Mouse (Mus musculus) embryonic facial prominence, embryonic 13.5 days (tissue): Measurements from ENCODE around the gene Pttg1ip. TPM values are rescaled to one million over a fixed set of nuclear protein-coding genes. Genes with fewer than 3 reads are reported as not detected.

Experiments
- ATAC-seq: fragments of 200-750 bp; cut with Nextera tagmentation; 2 replicates; pipeline ENCODE4 v1.8.0; 2017; ENCODE audit warnings: low read depth; ENCODE audit not compliant: insufficient number of reproducible peaks, insufficient read depth, low FRiP score, low TSS enrichment
- H3K27ac ChIP-seq: fragments of 300-500 bp; sonication (generic); 2 replicates; pipeline ENCODE4 v1.5.1; 2015; ENCODE audit warnings: moderate library complexity, mild to moderate bottlenecking, inconsistent platforms
- H3K27me3 ChIP-seq: fragments of 300-500 bp; sonication (generic); 2 replicates; pipeline ENCODE4 v1.6.1; 2015; ENCODE audit warnings: mild to moderate bottlenecking, inconsistent platforms
- H3K36me3 ChIP-seq: fragments of 300-500 bp; sonication (generic); 2 replicates; pipeline ENCODE4 v1.6.1; 2015; ENCODE audit warnings: mild to moderate bottlenecking, inconsistent platforms
- H3K4me1 ChIP-seq: fragments of 300-500 bp; sonication (generic); 2 replicates; pipeline ENCODE4 v1.6.1; 2015; ENCODE audit warnings: inconsistent platforms
- H3K4me2 ChIP-seq: fragments of 300-500 bp; sonication (generic); 2 replicates; pipeline ENCODE4 v1.6.1; 2015; ENCODE audit warnings: moderate library complexity, mild to moderate bottlenecking, inconsistent platforms
- H3K4me3 ChIP-seq: fragments of 300-500 bp; sonication (generic); 2 replicates; pipeline ENCODE4 v1.5.1; 2015; ENCODE audit warnings: mild to moderate bottlenecking, inconsistent platforms
- H3K9ac ChIP-seq: fragments of 300-500 bp; sonication (generic); 2 replicates; pipeline ENCODE4 v1.6.1; 2015; ENCODE audit warnings: mild to moderate bottlenecking, inconsistent platforms
- H3K9me3 ChIP-seq: fragments of 300-500 bp; sonication (generic); 2 replicates; pipeline ENCODE4 v1.6.1; 2016; ENCODE audit warnings: inconsistent platforms
- WGBS: fragments of 180-500 bp; shearing (Covaris S2); methylation state at CpG from one replicate; pipeline ENCODE4 v1.1.7; 2015; ENCODE audit warnings: mixed read lengths; 5-methylcytosine and 5-hydroxymethylcytosine counted together
- polyA plus RNA-seq: library from polyadenylated mRNA; unstranded; fragments of >200 nt; fragmentation: Nextera tagmentation; extraction: Ambion mirVana; gene quantifications from 2 replicates; pipeline ENCODE4 v1.2.1, GENCODE M21; 2015

Gene Pttg1ip
- polyA plus RNA-seq, 1 experiment from 2014 or later: 104 TPM

DNA sequence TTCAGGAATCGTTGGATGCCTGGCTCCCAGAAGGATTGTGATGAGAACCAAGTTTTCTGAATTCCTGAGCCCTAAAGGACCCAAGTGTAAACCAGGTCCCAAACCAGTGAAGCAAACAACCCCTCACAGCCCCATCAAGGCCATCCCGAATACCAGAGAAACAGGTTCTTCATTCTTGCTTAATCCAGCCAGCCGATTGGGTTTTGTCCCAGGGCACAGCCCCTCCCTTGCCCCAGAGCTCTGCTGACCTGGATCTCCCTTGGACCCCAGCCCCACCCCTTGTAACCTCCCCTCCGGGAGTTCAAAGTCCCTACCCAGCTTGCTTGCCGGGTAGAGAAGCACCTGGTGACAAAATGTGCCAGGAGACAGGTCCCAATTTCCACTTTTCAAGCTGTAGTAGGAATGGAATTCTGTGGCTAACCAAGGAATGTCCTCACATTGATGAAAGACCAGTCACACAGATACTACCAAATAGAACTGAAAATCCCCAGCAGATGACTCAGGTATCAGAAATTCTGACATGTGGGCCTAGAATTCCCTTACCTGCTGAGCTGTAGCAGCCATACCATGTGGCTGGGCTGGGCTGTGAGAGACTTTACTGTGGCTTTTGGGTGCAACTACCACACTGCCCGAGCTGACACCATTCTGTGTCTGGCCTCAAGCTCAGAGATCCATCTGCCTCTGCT is 11.4 kb upstream of the Pttg1ip start:
- no peak overlapping the region for H3K4me2 ChIP-seq
- no peak for ATAC-seq
- WGBS: 45% methylated on average over 6 of the region's 6 CpGs

DNA sequence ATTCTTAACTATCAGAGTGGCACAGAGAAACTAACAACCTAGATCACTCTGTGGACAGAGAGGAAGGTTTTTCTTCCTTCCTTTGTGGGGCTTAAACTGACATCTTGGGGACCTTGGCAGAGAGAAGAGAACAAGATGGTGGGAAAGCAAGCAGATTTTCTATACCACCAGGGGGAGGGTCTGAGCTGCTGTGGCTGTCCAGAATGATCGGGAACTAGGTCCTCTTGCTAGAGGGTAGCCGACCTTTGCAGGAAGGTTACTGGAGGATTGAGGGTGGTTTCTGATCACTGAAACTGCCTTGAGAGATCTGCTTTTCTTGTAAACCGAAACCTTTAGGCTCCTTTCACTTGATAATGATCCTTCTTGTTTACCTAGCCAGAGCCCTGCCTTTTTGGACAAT is 9.3 kb upstream of the Pttg1ip start:
- ATAC-seq: no peak
- no peak overlapping the region for H3K4me2 ChIP-seq
- no peaks in the 10 kb centered on the region for H3K36me3 ChIP-seq
- 29% methylated on average over 3 of the region's 3 CpGs for WGBS
- H3K27ac ChIP-seq: no peak overlapping the region
- peaks cover 18% of the 10 kb centered on the region; the same call in 1 of the 2 replicates for H3K4me1 ChIP-seq
- no peaks in the 10 kb centered on the region for H3K9me3 ChIP-seq
- no peaks in the 10 kb centered on the region for H3K27me3 ChIP-seq
- H3K4me3 ChIP-seq: no peak overlapping the region
- no peak overlapping the region for H3K9ac ChIP-seq

More for the DNA sequence above, 11.4 kb upstream of the Pttg1ip start:
- Histone ChIP-seq H3K27ac (peak overlapping the region; percentile 44), H3K4me3 (no peak overlapping the region), H3K9me3 (no peaks in the 10 kb centered on the region), H3K36me3 (no peaks in the 10 kb centered on the region), H3K9ac (no peak overlapping the region), H3K4me1 (peaks cover 18% of the 10 kb centered on the region; the same call in 1 of the 2 replicates), H3K27me3 (no peaks in the 10 kb centered on the region)

GRCm38 (mm10) chr10:77573162-77573561 is 8.4 kb upstream of the Pttg1ip start:
- Histone ChIP-seq H3K4me3 (no peak overlapping the region), H3K9me3 (no peaks in the 10 kb centered on the region), H3K9ac (no peak overlapping the region), H3K27me3 (no peaks in the 10 kb centered on the region), H3K36me3 (no peaks in the 10 kb centered on the region), H3K27ac (no peak overlapping the region), H3K4me1 (peaks cover 18% of the 10 kb centered on the region; the same call in 1 of the 2 replicates), H3K4me2 (no peak overlapping the region)
- WGBS: 87% methylated on average over 1 of the region's 1 CpGs
- no peak for ATAC-seq

DNA sequence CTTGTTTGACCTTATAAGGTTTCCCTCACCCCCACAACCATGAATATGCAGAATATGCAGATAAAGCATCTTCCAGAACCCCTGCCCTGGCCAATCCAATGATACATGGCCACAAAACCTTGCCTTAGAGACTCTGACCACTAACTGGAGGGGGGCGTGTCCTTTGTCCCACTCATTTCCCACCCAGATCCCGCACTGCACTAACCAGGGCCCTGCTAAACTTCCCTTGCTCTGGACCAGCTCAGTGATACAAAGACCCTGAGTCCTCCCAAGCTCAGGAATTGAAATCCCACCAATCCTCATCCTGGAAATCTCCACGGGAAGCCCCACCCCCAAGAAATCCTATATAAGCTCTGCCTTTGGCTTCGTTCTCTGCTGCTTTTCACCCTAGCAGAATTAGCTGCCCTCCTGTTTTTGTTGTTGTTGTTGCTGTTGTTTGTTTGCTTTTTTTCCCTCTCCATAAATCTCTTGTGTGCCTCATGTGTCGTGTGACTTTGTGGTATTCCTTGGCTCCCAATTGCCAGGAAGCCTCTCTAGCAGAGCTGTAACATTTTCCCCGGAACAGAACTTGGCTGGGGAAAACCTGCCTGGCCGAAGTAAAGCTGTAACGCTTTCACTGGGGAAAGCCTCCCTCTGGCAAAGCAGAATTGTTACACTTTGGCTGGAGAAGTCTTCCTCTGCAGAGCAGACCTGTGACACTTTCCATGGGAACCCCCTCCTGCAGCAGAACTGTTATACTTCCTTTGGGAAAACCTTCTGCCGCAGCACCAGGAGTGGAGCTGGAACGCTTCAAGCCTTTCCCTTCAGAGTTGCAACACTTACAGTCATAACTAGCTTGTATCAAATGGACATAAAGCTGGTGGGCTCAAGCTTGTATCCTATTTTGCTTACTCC is 1.2 kb upstream of the Pttg1ip start:
- Histone ChIP-seq H3K4me2 (peak overlapping the region; percentile 91), H3K27me3 (no peaks in the 10 kb centered on the region), H3K9ac (0 out of 2 replicates have a peak overlapping the region, but pooled peaks have one; percentile 92), H3K4me1 (peaks cover 27% of the 10 kb centered on the region), H3K4me3 (no peak overlapping the region), H3K27ac (no peak overlapping the region), H3K36me3 (no peaks in the 10 kb centered on the region; the same call in 1 of the 2 replicates), H3K9me3 (no peaks in the 10 kb centered on the region)
- WGBS: 62% methylated on average over 10 of the region's 10 CpGs
- no peak for ATAC-seq

DNA sequence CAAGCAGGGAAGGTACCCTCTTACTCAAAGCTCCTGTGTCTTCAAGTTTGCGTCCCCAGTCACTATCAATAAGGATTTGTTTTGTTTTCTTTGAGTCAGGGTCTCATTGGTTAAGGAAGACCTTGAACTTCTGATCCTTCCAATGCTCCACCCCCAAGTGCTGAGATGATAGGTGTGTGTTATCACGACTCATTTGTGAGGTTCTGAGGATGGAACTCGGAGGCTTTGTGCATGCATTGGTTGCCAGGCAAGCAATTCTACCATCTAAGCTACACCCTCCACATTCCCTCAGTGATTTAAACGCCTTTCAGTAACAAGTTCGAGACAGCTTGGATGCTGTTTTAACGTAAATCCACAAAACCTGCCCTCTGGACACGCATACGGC is 505 bp upstream of the Pttg1ip start:
- no peak for ATAC-seq

GRCm38 (mm10) chr10:77582285-77582618 is 732 bp downstream of the Pttg1ip start:
- no peak for ATAC-seq

More for the DNA sequence above, 505 bp upstream of the Pttg1ip start:
- Histone ChIP-seq H3K4me3 (peak overlapping the region; percentile 92), H3K36me3 (peaks cover 2% of the 10 kb centered on the region), H3K4me2 (peak overlapping the region; percentile 91), H3K9ac (peak overlapping the region; percentile 92), H3K4me1 (peaks cover 27% of the 10 kb centered on the region), H3K9me3 (no peaks in the 10 kb centered on the region), H3K27me3 (no peaks in the 10 kb centered on the region), H3K27ac (peak overlapping the region; percentile 93)
- WGBS: 8% methylated on average over 8 of the region's 8 CpGs

GRCm38 (mm10) chr10:77583795-77584422 is 2.4 kb downstream of the Pttg1ip start:
- ATAC-seq: no peak
- Histone ChIP-seq H3K4me1 (peaks cover 30% of the 10 kb centered on the region), H3K36me3 (peaks cover 31% of the 10 kb centered on the region), H3K4me3 (no peak overlapping the region), H3K27me3 (no peaks in the 10 kb centered on the region), H3K9ac (no peak overlapping the region), H3K9me3 (no peaks in the 10 kb centered on the region), H3K4me2 (0 out of 2 replicates have a peak overlapping the region, but pooled peaks have one; percentile 14), H3K27ac (no peak overlapping the region)
- 75% methylated on average over 10 of the region's 10 CpGs for WGBS

More at GRCm38 (mm10) chr10:77582285-77582618, 732 bp downstream of the Pttg1ip start:
- WGBS: 8% methylated on average over 8 of the region's 8 CpGs
- H3K4me2 ChIP-seq: peak overlapping the region; percentile 91
- H3K9me3 ChIP-seq: no peaks in the 10 kb centered on the region
- H3K36me3 ChIP-seq: peaks cover 14% of the 10 kb centered on the region
- no peaks in the 10 kb centered on the region for H3K27me3 ChIP-seq
- H3K4me1 ChIP-seq: peaks cover 30% of the 10 kb centered on the region
- H3K4me3 ChIP-seq: peak overlapping the region; percentile 92
- H3K27ac ChIP-seq: 0 out of 2 replicates have a peak overlapping the region, but pooled peaks have one; percentile 93
- peak overlapping the region; percentile 92 for H3K9ac ChIP-seq

GRCm38 (mm10) chr10:77586637-77587036 is 5.1 kb downstream of the Pttg1ip start:
- Histone ChIP-seq H3K4me2 (no peak overlapping the region), H3K4me3 (no peak overlapping the region), H3K27me3 (no peaks in the 10 kb centered on the region), H3K27ac (no peak overlapping the region), H3K4me1 (peaks cover 24% of the 10 kb centered on the region), H3K9me3 (no peaks in the 10 kb centered on the region), H3K36me3 (peaks cover 57% of the 10 kb centered on the region), H3K9ac (no peak overlapping the region)
- WGBS: 95% methylated on average over 3 of the region's 3 CpGs
- no peak for ATAC-seq

DNA sequence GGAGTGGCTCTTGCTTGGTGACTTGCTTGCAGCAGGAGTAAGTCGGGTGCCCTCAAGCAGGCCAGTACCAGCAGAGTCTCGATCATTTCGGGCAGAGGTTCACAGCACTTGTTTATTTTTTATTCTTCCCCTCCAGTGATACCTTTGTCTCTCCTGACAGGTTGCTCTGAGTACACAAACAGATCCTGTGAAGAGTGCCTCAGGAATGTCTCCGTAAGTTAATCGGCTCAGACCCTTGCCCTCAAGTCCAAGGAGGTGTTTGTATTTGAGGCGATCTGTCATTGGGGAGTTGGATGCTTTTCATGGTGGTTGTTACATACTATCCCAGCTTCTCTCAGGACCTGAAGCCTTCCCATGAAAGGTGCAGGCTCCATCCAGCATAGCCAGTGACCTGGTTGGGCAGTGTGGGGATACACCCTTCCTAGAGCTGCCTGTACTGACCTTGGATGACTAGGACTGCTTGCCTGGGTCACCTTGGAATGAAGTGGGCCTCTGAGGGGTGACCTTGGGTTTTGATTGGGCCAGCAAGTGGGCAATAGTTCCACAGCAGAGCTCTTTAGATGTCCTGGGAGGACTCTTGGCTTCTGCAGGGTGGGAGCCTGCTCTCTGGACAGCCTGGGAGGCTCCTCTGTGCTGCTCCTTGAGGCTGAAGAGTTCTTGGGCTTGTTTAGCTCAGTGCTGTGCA is 5.7 kb downstream of the Pttg1ip start:
- Histone ChIP-seq H3K4me1 (peaks cover 22% of the 10 kb centered on the region), H3K9me3 (no peaks in the 10 kb centered on the region), H3K9ac (peak overlapping the region; percentile 46; the same call in 1 of the 2 replicates), H3K4me3 (no peak overlapping the region), H3K4me2 (no peak overlapping the region), H3K27me3 (no peaks in the 10 kb centered on the region), H3K36me3 (peaks cover 61% of the 10 kb centered on the region), H3K27ac (no peak overlapping the region)
- 88% methylated on average over 6 of the region's 6 CpGs for WGBS
- no peak for ATAC-seq

DNA sequence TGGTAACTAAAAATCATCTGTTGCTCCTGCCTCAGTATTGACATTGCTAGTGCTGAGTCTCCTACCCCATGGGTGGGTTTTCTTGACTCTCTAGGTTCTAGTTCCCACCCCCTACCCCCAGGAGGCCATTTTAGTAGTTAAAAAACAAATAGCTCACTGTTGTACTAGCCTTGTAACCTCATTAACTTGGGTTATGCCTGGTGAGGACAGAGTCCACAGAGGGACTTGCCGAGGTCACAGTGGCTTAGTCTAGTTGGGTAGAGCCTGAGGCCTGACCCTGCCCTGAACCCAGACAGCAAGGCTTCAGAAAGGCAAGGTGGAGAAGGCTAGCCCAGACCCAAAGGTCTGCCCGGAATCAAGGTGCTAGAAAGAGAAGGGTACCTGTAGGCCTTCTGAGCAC is 6.5 kb downstream of the Pttg1ip start:
- Histone ChIP-seq H3K4me2 (no peak overlapping the region), H3K9ac (peak overlapping the region; percentile 46; the same call in 1 of the 2 replicates), H3K36me3 (peaks cover 69% of the 10 kb centered on the region), H3K9me3 (no peaks in the 10 kb centered on the region), H3K27me3 (no peaks in the 10 kb centered on the region), H3K27ac (no peak overlapping the region), H3K4me3 (no peak overlapping the region), H3K4me1 (peaks cover 14% of the 10 kb centered on the region)
- 87% methylated on average over 2 of the region's 2 CpGs for WGBS
- no peak for ATAC-seq

GRCm38 (mm10) chr10:77589117-77589516 is 7.6 kb downstream of the Pttg1ip start:
- WGBS: 78% methylated on average over 7 of the region's 7 CpGs
- Histone ChIP-seq H3K4me3 (no peak overlapping the region), H3K27me3 (no peaks in the 10 kb centered on the region), H3K4me1 (0 out of 2 replicates have a peak, but pooled peaks cover 3% of the 10 kb centered on the region), H3K9me3 (no peaks in the 10 kb centered on the region), H3K4me2 (no peak overlapping the region), H3K36me3 (peaks cover 80% of the 10 kb centered on the region), H3K27ac (no peak overlapping the region), H3K9ac (0 out of 2 replicates have a peak overlapping the region, but pooled peaks have one; percentile 11)
- no peak for ATAC-seq
